Mouse (Mus musculus): ENCODE measurements around the gene Nuak1. TPM values are rescaled to one million over a fixed set of nuclear protein-coding genes. Genes with fewer than 3 reads are reported as not detected.

Nuak1 gene
- polyA plus RNA-seq, 1 experiment from 2014 or later, result 3.4 TPM

GRCm38 (mm10) chr10:84360953-84361352 lies 79.4 kb downstream of the Nuak1 start:
- no peaks in the 10 kb centered on the region for H3K27me3 ChIP-seq
- no peak for ATAC-seq (ENCODE audit: insufficient number of reproducible peaks, low FRiP score, low TSS enrichment, low read depth)
- H3K4me2 ChIP-seq (replicated peaks), result no peak overlapping the region
- H3K4me3 ChIP-seq (replicated peaks), result no peak overlapping the region
- H3K4me1 ChIP-seq, result 0 out of 2 replicates have a peak, but pooled peaks cover 10% of the 10 kb centered on the region
- WGBS, result 78% methylated on average over 4 of the region's 4 CpGs
- H3K36me3 ChIP-seq, result no peaks in the 10 kb centered on the region
- H3K9me3 ChIP-seq (replicated peaks), result no peaks in the 10 kb centered on the region
- H3K27ac ChIP-seq (replicated peaks), result no peak overlapping the region
- H3K9ac ChIP-seq, result no peak overlapping the region

GRCm38 (mm10) chr10:84360391-84360790 lies 80.0 kb downstream of the Nuak1 start:
- Histone ChIP-seq H3K36me3 (no peaks in the 10 kb centered on the region), H3K4me2 (replicated peaks) (no peak overlapping the region), H3K9ac (no peak overlapping the region), H3K27ac (replicated peaks) (no peak overlapping the region), H3K9me3 (replicated peaks) (no peaks in the 10 kb centered on the region), H3K4me1 (0 out of 2 replicates have a peak, but pooled peaks cover 4% of the 10 kb centered on the region), H3K27me3 (no peaks in the 10 kb centered on the region), H3K4me3 (replicated peaks) (no peak overlapping the region)
- 78% methylated on average over 9 of the region's 9 CpGs for WGBS
- no peak for ATAC-seq (ENCODE audit: insufficient number of reproducible peaks, low FRiP score, low TSS enrichment, low read depth)

- no peak overlapping the region for H3K4me3 ChIP-seq (replicated peaks)
- ATAC-seq (ENCODE audit: insufficient number of reproducible peaks, low FRiP score, low TSS enrichment, low read depth), result no peak
- no peaks in the 10 kb centered on the region for H3K9me3 ChIP-seq (replicated peaks)
- H3K4me1 ChIP-seq, result no peaks in the 10 kb centered on the region
- no peak overlapping the region for H3K27ac ChIP-seq (replicated peaks)
- no peaks in the 10 kb centered on the region for H3K27me3 ChIP-seq
- H3K4me2 ChIP-seq (replicated peaks), result no peak overlapping the region
- no peaks in the 10 kb centered on the region for H3K36me3 ChIP-seq
- H3K9ac ChIP-seq, result no peak overlapping the region
- 89% methylated on average over 4 of the region's 4 CpGs for WGBS
Observed at GRCm38 (mm10) chr10:84358738-84359120, 81.7 kb downstream of the Nuak1 start.

GRCm38 (mm10) chr10:84357997-84358737 lies 82.2 kb downstream of the Nuak1 start:
- Histone ChIP-seq H3K9ac (no peak overlapping the region), H3K4me1 (no peaks in the 10 kb centered on the region), H3K4me2 (replicated peaks) (no peak overlapping the region), H3K27me3 (no peaks in the 10 kb centered on the region), H3K36me3 (no peaks in the 10 kb centered on the region), H3K9me3 (replicated peaks) (no peaks in the 10 kb centered on the region), H3K4me3 (replicated peaks) (no peak overlapping the region), H3K27ac (replicated peaks) (no peak overlapping the region)
- 55% methylated on average over 4 of the region's 4 CpGs for WGBS
- no peak for ATAC-seq (ENCODE audit: insufficient number of reproducible peaks, low FRiP score, low TSS enrichment, low read depth)

GRCm38 (mm10) chr10:84357593-84357992 lies 82.8 kb downstream of the Nuak1 start:
- no peak overlapping the region for H3K4me2 ChIP-seq (replicated peaks)
- H3K27ac ChIP-seq (replicated peaks), result no peak overlapping the region
- H3K9ac ChIP-seq, result no peak overlapping the region
- no peaks in the 10 kb centered on the region for H3K9me3 ChIP-seq (replicated peaks)
- no peak for ATAC-seq (ENCODE audit: insufficient number of reproducible peaks, low FRiP score, low TSS enrichment, low read depth)
- no peak overlapping the region for H3K4me3 ChIP-seq (replicated peaks)
- WGBS, result 78% methylated on average over 4 of the region's 4 CpGs
- H3K27me3 ChIP-seq, result no peaks in the 10 kb centered on the region
- no peaks in the 10 kb centered on the region for H3K4me1 ChIP-seq
- H3K36me3 ChIP-seq, result no peaks in the 10 kb centered on the region

GRCm38 (mm10) chr10:84354323-84354722 lies 86.1 kb downstream of the Nuak1 start:
- Histone ChIP-seq H3K27ac (replicated peaks) (no peak overlapping the region), H3K4me2 (replicated peaks) (no peak overlapping the region), H3K9me3 (replicated peaks) (no peaks in the 10 kb centered on the region), H3K4me1 (no peaks in the 10 kb centered on the region), H3K4me3 (replicated peaks) (no peak overlapping the region), H3K9ac (no peak overlapping the region), H3K36me3 (no peaks in the 10 kb centered on the region), H3K27me3 (no peaks in the 10 kb centered on the region)
- ATAC-seq (ENCODE audit: insufficient number of reproducible peaks, low FRiP score, low TSS enrichment, low read depth), result no peak
- 73% methylated on average over 6 of the region's 6 CpGs for WGBS

GRCm38 (mm10) chr10:84345730-84346129 lies 94.7 kb downstream of the Nuak1 start:
- no peak overlapping the region for H3K9ac ChIP-seq
- WGBS, result 58% methylated on average over 5 of the region's 5 CpGs
- no peak for ATAC-seq (ENCODE audit: insufficient number of reproducible peaks, low FRiP score, low TSS enrichment, low read depth)
- no peaks in the 10 kb centered on the region for H3K9me3 ChIP-seq (replicated peaks)
- no peak overlapping the region for H3K4me2 ChIP-seq (replicated peaks)
- no peak overlapping the region for H3K4me3 ChIP-seq (replicated peaks)
- no peak overlapping the region for H3K27ac ChIP-seq (replicated peaks)
- H3K27me3 ChIP-seq, result no peaks in the 10 kb centered on the region
- no peaks in the 10 kb centered on the region for H3K36me3 ChIP-seq
- no peaks in the 10 kb centered on the region for H3K4me1 ChIP-seq

GRCm38 (mm10) chr10:84343536-84343935 lies 96.9 kb downstream of the Nuak1 start:
- H3K27me3 ChIP-seq, result no peaks in the 10 kb centered on the region
- WGBS, result 88% methylated on average over 2 of the region's 2 CpGs
- ATAC-seq (ENCODE audit: insufficient number of reproducible peaks, low FRiP score, low TSS enrichment, low read depth), result no peak

GRCm38 (mm10) chr10:84339456-84339855 lies 100.9 kb downstream of the Nuak1 start:
- Histone ChIP-seq H3K27me3 (no peaks in the 10 kb centered on the region), H3K4me1 (no peaks in the 10 kb centered on the region), H3K4me3 (replicated peaks) (no peak overlapping the region), H3K36me3 (no peaks in the 10 kb centered on the region), H3K9ac (no peak overlapping the region), H3K27ac (replicated peaks) (no peak overlapping the region), H3K4me2 (replicated peaks) (no peak overlapping the region), H3K9me3 (replicated peaks) (no peaks in the 10 kb centered on the region)
- WGBS, result 52% methylated on average over 4 of the region's 4 CpGs
- ATAC-seq (ENCODE audit: insufficient number of reproducible peaks, low FRiP score, low TSS enrichment, low read depth), result no peak

More at GRCm38 (mm10) chr10:84343536-84343935, 96.9 kb downstream of the Nuak1 start:
- H3K36me3 ChIP-seq, result no peaks in the 10 kb centered on the region
- H3K4me2 ChIP-seq (replicated peaks), result no peak overlapping the region
- H3K9me3 ChIP-seq (replicated peaks), result no peaks in the 10 kb centered on the region
- no peak overlapping the region for H3K4me3 ChIP-seq (replicated peaks)
- no peak overlapping the region for H3K9ac ChIP-seq
- no peaks in the 10 kb centered on the region for H3K4me1 ChIP-seq
- H3K27ac ChIP-seq (replicated peaks), result no peak overlapping the region

GRCm38 (mm10) chr10:84338752-84339151 lies 101.6 kb downstream of the Nuak1 start:
- Histone ChIP-seq H3K27me3 (no peaks in the 10 kb centered on the region), H3K4me1 (no peaks in the 10 kb centered on the region), H3K36me3 (no peaks in the 10 kb centered on the region), H3K27ac (replicated peaks) (no peak overlapping the region), H3K9ac (no peak overlapping the region), H3K4me3 (replicated peaks) (no peak overlapping the region), H3K9me3 (replicated peaks) (no peaks in the 10 kb centered on the region), H3K4me2 (replicated peaks) (no peak overlapping the region)
- no peak for ATAC-seq (ENCODE audit: insufficient number of reproducible peaks, low FRiP score, low TSS enrichment, low read depth)
- 82% methylated on average over 3 of the region's 3 CpGs for WGBS

GRCm38 (mm10) chr10:84335441-84335840 lies 105.0 kb downstream of the Nuak1 start:
- H3K9ac ChIP-seq, result no peak overlapping the region
- H3K4me2 ChIP-seq (replicated peaks), result no peak overlapping the region
- no peaks in the 10 kb centered on the region for H3K9me3 ChIP-seq (replicated peaks)
- H3K4me3 ChIP-seq (replicated peaks), result no peak overlapping the region
- H3K36me3 ChIP-seq, result no peaks in the 10 kb centered on the region
- no peaks in the 10 kb centered on the region for H3K4me1 ChIP-seq
- no peak overlapping the region for H3K27ac ChIP-seq (replicated peaks)
- no peaks in the 10 kb centered on the region for H3K27me3 ChIP-seq
- ATAC-seq (ENCODE audit: insufficient number of reproducible peaks, low FRiP score, low TSS enrichment, low read depth), result no peak
- 74% methylated on average over 4 of the region's 4 CpGs for WGBS

- Histone ChIP-seq H3K27me3 (no peaks in the 10 kb centered on the region), H3K9me3 (replicated peaks) (no peaks in the 10 kb centered on the region), H3K4me1 (no peaks in the 10 kb centered on the region), H3K4me3 (replicated peaks) (no peak overlapping the region), H3K4me2 (replicated peaks) (no peak overlapping the region), H3K36me3 (no peaks in the 10 kb centered on the region), H3K9ac (no peak overlapping the region), H3K27ac (replicated peaks) (no peak overlapping the region)
- WGBS, result 80% methylated on average over 7 of the region's 7 CpGs
- ATAC-seq (ENCODE audit: insufficient number of reproducible peaks, low FRiP score, low TSS enrichment, low read depth), result no peak
Observed at GRCm38 (mm10) chr10:84329822-84330221, 110.6 kb downstream of the Nuak1 start.
